Mouse (Mus musculus) layer of hippocampus, adult 2 months (tissue): Measurements from ENCODE around the gene Tceanc2. TPM values are rescaled to one million over a fixed set of nuclear protein-coding genes. Genes with fewer than 3 reads are reported as not detected.

ENCODE experiments used
- DNase-seq, 2 experiments: peaks; one replicate each; pipeline ENCODE4 v3.0.0; 2022; ENCODE audit warnings: low spot score in 2 of 2
- H3K27ac ChIP-seq: fragments of 200-600 bp; 2 replicates; pipeline ENCODE4 v1.8.1; 2022
- H3K4me3 ChIP-seq: fragments of 200-600 bp; 2 replicates; pipeline ENCODE4 v1.8.1; 2022; ENCODE audit warnings: mild to moderate bottlenecking
- CTCF ChIP-seq: fragments of 200-600 bp; conservative IDR thresholded peaks from 2 replicates; pipeline ENCODE4 v1.8.1; 2022; ENCODE audit warnings: antibody characterized with exemption, mild to moderate bottlenecking, moderate library complexity
- total RNA-seq, 2 experiments: library from RNA; stranded (reverse); gene quantifications; 2 replicates each; pipeline ENCODE4 v1.2.3; 2021

The Tceanc2 gene
- total RNA-seq, 2 experiments from 2014 or later = 14.6 to 18.0 TPM

GRCm38 (mm10) chr4:107201779-107202178, 22.9 kb upstream of the Tceanc2 start:
- no peak overlapping the region for H3K27ac ChIP-seq
- no peak for TF ChIP-seq CTCF
- DNase-seq = no peak
- H3K4me3 ChIP-seq = no peak overlapping the region

DNA sequence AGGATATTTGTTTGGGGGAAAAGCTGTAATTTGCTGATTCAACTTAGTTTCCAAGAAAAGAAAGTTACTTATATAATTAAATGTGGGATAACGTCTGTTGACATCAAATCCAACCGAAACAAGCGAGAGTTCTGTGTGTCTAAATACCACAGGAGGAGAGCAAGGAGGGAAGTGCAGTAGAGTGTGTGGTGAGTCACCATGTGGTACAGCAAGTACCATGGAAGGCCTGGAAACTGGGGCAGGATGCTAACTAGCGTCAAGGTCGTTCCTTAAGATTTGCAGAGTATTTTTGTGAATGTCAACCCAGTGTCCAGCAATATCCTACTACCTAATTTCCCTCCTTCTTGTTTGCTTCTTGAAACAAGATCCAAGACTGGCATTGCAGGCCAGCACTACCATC, 19.2 kb upstream of the Tceanc2 start:
- DNase-seq = no peak
- TF ChIP-seq CTCF = no peak
- Histone ChIP-seq H3K27ac (no peak overlapping the region), H3K4me3 (no peak overlapping the region)

DNA sequence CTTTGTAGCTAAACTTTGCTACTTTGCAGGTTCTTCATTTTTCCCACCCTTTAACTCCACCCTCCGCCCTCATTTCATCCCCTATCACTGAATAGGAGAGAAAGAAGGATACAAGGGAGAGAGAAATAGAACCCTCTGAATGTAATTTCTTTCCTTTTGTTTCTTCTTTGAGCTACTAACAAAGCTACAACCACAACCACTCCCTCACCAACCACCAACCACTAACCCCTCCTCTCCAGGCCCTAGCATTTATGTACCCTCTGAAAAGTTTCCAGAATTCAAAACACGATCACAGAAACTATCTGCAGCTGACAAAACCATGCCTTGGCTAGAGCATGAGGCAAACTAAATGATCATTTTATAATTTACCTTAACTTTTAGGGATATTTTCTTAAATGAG, 17.5 kb upstream of the Tceanc2 start:
- TF ChIP-seq CTCF = no peak
- Histone ChIP-seq H3K27ac (no peak overlapping the region), H3K4me3 (no peak overlapping the region)

DNA sequence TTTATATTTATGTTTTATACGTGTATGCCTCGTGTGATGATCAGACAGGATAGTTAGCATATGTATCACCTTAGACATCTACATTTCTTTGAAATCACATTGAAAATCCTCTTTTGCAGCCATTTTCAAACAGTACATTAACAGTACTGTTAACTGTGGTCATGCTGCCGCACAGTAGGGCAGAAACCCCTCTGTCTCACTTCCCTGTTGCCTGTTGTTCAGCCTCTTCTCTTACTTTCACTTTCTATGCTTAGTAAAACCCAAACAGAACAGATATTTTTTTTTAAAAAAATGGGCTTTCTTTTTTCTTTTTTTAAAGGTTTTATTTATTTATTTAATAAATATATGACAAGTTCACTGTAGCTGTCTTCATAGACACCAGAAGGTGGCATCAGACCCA, 14.9 kb upstream of the Tceanc2 start:
- Histone ChIP-seq H3K4me3 (no peak overlapping the region), H3K27ac (no peak overlapping the region)
- DNase-seq = no peak
- peak; percentile 21; the same call in 1 of the 2 replicates for TF ChIP-seq CTCF

More for the DNA sequence above, 17.5 kb upstream of the Tceanc2 start:
- DNase-seq = no peak

GRCm38 (mm10) chr4:107185703-107186102, 6.8 kb upstream of the Tceanc2 start:
- no peak for TF ChIP-seq CTCF
- no peak for DNase-seq
- H3K27ac ChIP-seq = no peak overlapping the region
- no peak overlapping the region for H3K4me3 ChIP-seq

DNA sequence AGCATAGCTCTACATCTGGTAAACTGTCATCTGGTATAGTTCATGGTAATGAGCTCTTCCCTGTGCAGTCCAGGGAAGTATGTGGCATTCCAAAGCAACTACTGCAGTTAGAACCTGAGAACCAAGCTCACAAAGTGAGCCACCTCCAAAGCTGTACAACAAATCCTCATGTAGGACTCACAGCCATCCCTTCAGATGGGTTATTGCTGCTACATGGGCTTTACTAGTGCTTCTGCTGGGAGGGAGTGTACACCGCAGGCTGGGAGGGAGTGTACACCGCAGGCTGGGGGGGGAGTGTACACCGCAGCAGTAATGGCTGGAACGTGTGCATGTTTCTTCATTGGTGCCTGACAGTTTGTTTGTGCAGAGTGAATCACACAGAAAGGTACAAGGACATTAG, 4.3 kb upstream of the Tceanc2 start:
- no peak for DNase-seq
- Histone ChIP-seq H3K4me3 (no peak overlapping the region), H3K27ac (no peak overlapping the region)
- TF ChIP-seq CTCF = no peak

- Histone ChIP-seq H3K4me3 (no peak overlapping the region), H3K27ac (no peak overlapping the region)
- TF ChIP-seq CTCF = no peak
- DNase-seq = no peak
Observed at GRCm38 (mm10) chr4:107182796-107183195, 3.9 kb upstream of the Tceanc2 start.

DNA sequence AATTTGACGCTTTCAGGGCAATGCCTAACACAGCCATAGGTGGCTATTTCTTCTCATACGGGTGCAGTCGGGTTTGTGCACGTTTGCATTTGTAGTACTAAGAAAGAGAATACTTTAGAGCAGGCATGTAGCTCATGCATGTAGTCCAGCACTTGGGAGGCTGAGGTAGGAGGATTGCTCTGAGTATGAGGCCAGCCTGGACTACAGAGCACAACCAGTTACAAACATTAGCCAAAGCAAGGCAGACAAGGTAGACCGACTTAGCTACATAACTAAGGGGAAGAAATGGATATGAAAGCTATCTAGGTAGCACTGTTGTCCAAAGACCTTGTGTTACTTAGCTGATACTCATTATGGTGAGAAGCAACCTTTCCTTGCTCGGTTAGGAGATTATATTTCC, 3.0 kb upstream of the Tceanc2 start:
- DNase-seq = no peak
- 0 out of 2 replicates have a peak, but pooled peaks have one; percentile 19 for TF ChIP-seq CTCF
- no peak overlapping the region for H3K4me3 ChIP-seq
- no peak overlapping the region for H3K27ac ChIP-seq

DNA sequence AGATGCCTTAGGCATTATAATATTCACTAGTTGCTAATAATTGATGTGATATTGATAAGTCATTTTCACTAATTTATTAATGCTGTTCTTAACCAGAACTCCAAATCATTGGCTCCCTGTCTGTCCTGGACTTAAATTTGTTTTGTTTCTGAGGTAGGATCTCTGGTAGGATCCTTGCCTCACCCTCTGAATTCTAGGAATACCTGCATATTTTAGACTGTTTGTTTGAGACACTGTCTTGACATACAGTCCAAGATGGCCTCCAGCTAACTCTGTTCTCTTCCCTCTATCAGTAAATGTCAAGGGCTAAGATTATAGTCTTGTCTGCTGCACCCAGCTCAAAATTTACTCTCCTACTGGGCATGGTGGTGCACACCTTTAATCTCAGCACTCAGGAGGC, 1.8 kb upstream of the Tceanc2 start:
- no peak for TF ChIP-seq CTCF
- no peak overlapping the region for H3K4me3 ChIP-seq
- no peak for DNase-seq
- no peak overlapping the region for H3K27ac ChIP-seq

DNA sequence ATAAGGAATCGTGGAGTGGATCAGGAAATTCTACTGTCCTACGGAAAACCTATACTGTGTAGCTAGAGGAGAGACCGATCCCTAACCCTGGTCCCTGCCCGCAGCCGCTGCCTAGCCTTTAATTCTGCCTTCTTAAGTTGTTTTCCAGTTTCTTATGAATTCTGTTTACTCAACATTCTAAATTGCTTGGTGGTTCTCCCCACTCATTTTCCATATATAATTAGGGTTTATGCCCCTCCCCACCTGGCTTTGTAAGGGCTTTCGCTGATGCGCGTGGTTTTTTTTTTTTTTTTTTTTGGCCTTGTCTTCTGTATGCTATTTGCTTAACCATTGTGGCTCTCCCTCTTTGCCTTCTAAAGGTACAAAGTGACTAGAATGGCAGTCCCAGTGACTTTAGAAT, 645 bp upstream of the Tceanc2 start:
- H3K4me3 ChIP-seq = peak overlapping the region; percentile 80
- no peak for TF ChIP-seq CTCF
- peak overlapping the region; percentile 98 for H3K27ac ChIP-seq
- no peak for DNase-seq

DNA sequence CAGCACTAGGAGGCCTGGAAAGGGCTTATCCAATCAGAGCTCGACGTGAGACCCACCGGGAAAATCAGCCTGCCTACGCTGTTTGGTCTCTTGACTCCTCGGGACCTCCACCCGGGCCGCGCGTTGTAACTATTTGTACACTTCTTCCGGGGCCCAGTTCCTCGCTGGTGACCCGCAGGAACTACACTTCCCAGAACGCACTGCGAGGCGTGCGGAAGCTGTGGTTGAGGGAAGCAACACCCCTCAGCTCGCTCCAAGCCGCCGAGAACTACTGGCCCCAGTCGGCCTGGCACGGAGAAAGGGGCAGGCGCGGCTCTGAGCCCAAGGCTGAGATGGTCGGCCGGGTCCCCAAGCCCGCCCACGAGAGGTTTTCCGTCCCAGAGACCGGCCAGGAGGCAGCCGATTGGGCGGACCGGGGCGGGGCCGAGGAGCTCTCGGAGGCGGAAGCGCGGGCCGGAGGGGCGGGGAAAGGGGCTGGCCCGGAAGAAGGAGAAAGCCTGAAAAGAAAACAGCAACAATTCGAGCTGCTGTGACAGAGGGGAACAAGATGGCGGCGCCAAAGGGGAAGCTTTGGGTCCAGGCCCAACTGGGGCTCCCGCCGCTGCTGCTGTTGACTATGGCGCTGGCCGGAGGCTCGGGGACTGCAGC, 610 bp downstream of the Tceanc2 start, which contains the start of gene Tmem59:
Gene Tmem59 (plus strand): TSS at position 218 of the 648 bp plus-strand sequence.
- TF ChIP-seq CTCF = no peak; the same call in 1 of the 2 replicates
- Histone ChIP-seq H3K27ac (peak within 1 kb of the TSS; percentile 98), H3K4me3 (peak within 1 kb of the TSS; percentile 80)
- DNase-seq = peak; percentile 94 to 96

DNA sequence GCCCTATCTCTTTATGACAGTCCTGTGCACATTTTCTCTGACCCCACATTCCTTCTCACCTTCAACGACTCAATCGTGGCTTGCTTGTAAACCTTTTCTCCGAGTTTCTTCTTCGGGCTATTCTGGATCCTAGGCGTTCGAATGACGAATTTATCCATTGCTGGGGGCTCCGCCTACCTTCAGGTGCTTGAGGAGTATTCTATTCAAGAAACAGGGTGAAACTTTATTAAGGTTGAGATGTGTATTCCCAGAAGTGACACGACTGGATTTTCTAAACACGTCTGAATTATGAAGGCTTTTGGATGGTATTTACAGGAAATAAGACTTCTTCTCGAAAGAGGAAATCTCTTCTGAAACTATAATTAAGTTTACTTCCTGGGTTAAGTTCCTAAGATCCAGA, 1.4 kb downstream of the Tceanc2 start:
- TF ChIP-seq CTCF = no peak
- no peak for DNase-seq
- Histone ChIP-seq H3K27ac (peak overlapping the region; percentile 98), H3K4me3 (peak overlapping the region; percentile 80)

GRCm38 (mm10) chr4:107167798-107168197, 11.1 kb downstream of the Tceanc2 start:
- no peak for DNase-seq
- Histone ChIP-seq H3K27ac (no peak overlapping the region), H3K4me3 (no peak overlapping the region)
- no peak for TF ChIP-seq CTCF

- Histone ChIP-seq H3K27ac (no peak overlapping the region), H3K4me3 (no peak overlapping the region)
- no peak for TF ChIP-seq CTCF
- no peak for DNase-seq
Observed at GRCm38 (mm10) chr4:107166700-107167099, 12.2 kb downstream of the Tceanc2 start.
